In the genomic region with DNA sequence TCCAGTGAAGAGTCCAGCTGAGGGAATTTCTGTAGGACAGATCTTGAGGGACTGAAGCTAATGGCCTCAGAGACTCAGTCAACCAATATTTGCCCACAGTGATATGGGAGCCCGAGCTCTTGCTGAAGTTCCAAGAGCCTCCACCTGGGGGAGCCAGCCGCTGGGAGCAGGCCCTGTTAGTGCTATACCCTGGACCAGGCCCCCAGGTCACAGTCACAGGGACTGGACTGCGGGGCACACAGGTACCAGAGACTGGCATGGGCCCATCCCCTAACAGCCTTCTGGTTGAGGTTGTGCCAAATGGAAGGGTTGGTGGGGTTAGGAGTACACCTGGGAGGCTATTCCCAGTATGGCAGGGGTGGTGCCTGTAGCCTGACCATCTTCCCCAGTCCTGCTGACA, we compare ENCODE assay signal across 8 mouse cellular contexts. TPM values are rescaled to one million over a fixed set of nuclear protein-coding genes. Genes with fewer than 3 reads are reported as not detected.
A peak's percentile ranks its signal among the peaks of the same experiment; 100 is the strongest.
DNase-seq lines count a peak whose midpoint lies in the region; ATAC-seq and TF ChIP-seq lines count a peak whose summit lies in the region.

No protein-coding gene starts in this region.

- no peak overlapping the region for H3K27ac ChIP-seq in embryonic facial prominence, embryonic 12.5 days
- H3K27ac ChIP-seq in heart, embryonic 14.5 days (replicated peaks in 1 of 2; ENCODE audit: control insufficient read depth in 1 of 2, insufficient read depth in 1 of 2, low read depth in 2 of 2, low read length in 2 of 2), result no peak overlapping the region
- no peak overlapping the region for H3K27ac ChIP-seq in liver, postnatal 0 days (ENCODE audit: low read depth)
- peak overlapping the region; percentile 93; the same call in 1 of the 2 replicates for H3K27ac ChIP-seq in neural tube, embryonic 15.5 days (replicated peaks)

- 20% methylated on average over 3 of the region's 3 CpGs for WGBS in embryonic facial prominence, embryonic 12.5 days
- WGBS in heart, embryonic 14.5 days, result 18% methylated on average over 3 of the region's 3 CpGs
- 10% methylated on average over 3 of the region's 3 CpGs for WGBS in liver, postnatal 0 days (ENCODE audit: insufficient replicate concordance)
- WGBS in neural tube, embryonic 15.5 days, result 17% methylated on average over 3 of the region's 3 CpGs

- no peak overlapping the region for H3K9ac ChIP-seq in embryonic facial prominence, embryonic 12.5 days
- no peak overlapping the region for H3K9ac ChIP-seq in heart, embryonic 14.5 days (ENCODE audit: low read length)
- H3K9ac ChIP-seq in liver, postnatal 0 days (replicated peaks), result no peak overlapping the region
- peak overlapping the region; percentile 14; the same call in 1 of the 2 replicates for H3K9ac ChIP-seq in neural tube, embryonic 15.5 days (replicated peaks)

- H3K4me3 ChIP-seq in E14TG2a.4 (replicated peaks; ENCODE audit: low read length), result peak overlapping the region; percentile 84
- H3K4me3 ChIP-seq in embryonic facial prominence, embryonic 12.5 days, result no peak overlapping the region
- no peak overlapping the region for H3K4me3 ChIP-seq in heart, embryonic 14.5 days (ENCODE audit: control insufficient read depth in 1 of 2, insufficient read depth in 1 of 2, low read depth in 1 of 2, low read length in 2 of 2)
- H3K4me3 ChIP-seq in liver, postnatal 0 days (ENCODE audit: low read depth, low read length), result no peak overlapping the region
- H3K4me3 ChIP-seq in neural tube, embryonic 15.5 days (replicated peaks), result no peak overlapping the region; the same call in 1 of the 2 replicates

- ATAC-seq in embryonic facial prominence, embryonic 12.5 days (ENCODE audit: insufficient number of reproducible peaks, insufficient read depth, low FRiP score, low TSS enrichment), result 0 out of 2 replicates have a peak, but pooled peaks have one; percentile 17
- peak; percentile 28; the same call in 1 of the 2 replicates for ATAC-seq in heart, embryonic 14.5 days (ENCODE audit: insufficient number of reproducible peaks, insufficient read depth, low FRiP score, low read depth)
- ATAC-seq in liver, postnatal 0 days, result peak; percentile 78
- peak; percentile 12; the same call in 1 of the 2 replicates for ATAC-seq in neural tube, embryonic 15.5 days (ENCODE audit: low FRiP score)

- no peak for TF ChIP-seq EP300 in liver, postnatal 0 days (IDR thresholded peaks at IDR 0.05; ENCODE audit: low read depth)

- DNase-seq in adrenal gland, postnatal 36 days, result peak; percentile 85 to 90
- DNase-seq in kidney, postnatal 10 days, result peak; percentile 88
- peak; percentile 92 for DNase-seq in liver, postnatal 0 days
- peak; percentile 73 for DNase-seq in thymus, postnatal 14 days

- peaks cover 91% of the 10 kb centered on the region for H3K4me1 ChIP-seq in E14TG2a.4 (replicated peaks; ENCODE audit: low read depth, low read length)
- peaks cover 39% of the 10 kb centered on the region for H3K4me1 ChIP-seq in embryonic facial prominence, embryonic 12.5 days
- H3K4me1 ChIP-seq in heart, embryonic 14.5 days (ENCODE audit: control insufficient read depth in 2 of 2, insufficient read depth in 2 of 2, low read length in 2 of 2), result peaks cover 35 to 53% of the 10 kb centered on the region in 2 experiments
- peaks cover 27% of the 10 kb centered on the region for H3K4me1 ChIP-seq in liver, postnatal 0 days (ENCODE audit: insufficient read depth)
- peaks cover 39% of the 10 kb centered on the region for H3K4me1 ChIP-seq in neural tube, embryonic 15.5 days

- peak; percentile 98 for TF ChIP-seq CTCF in E14TG2a.4 (conservative IDR thresholded peaks at IDR 0.05; ENCODE audit: low read length)
- TF ChIP-seq CTCF in liver, postnatal 0 days (IDR thresholded peaks at IDR 0.05; ENCODE audit: low read depth), result peak; percentile 91

- H3K4me2 ChIP-seq in embryonic facial prominence, embryonic 12.5 days (replicated peaks), result peak overlapping the region; percentile 97; the same call in 1 of the 2 replicates
- H3K4me2 ChIP-seq in heart, embryonic 14.5 days (ENCODE audit: low read length), result no peak overlapping the region
- H3K4me2 ChIP-seq in liver, postnatal 0 days (ENCODE audit: low read depth, low read length), result no peak overlapping the region
- H3K4me2 ChIP-seq in neural tube, embryonic 15.5 days, result peak overlapping the region; percentile 98; the same call in 1 of the 2 replicates

- peaks cover 45% of the 10 kb centered on the region for H3K36me3 ChIP-seq in E14TG2a.4 (ENCODE audit: insufficient read depth, low read length)
- peaks cover 47% of the 10 kb centered on the region for H3K36me3 ChIP-seq in embryonic facial prominence, embryonic 12.5 days
- peaks cover 45% of the 10 kb centered on the region for H3K36me3 ChIP-seq in heart, embryonic 14.5 days (ENCODE audit: control insufficient read depth, insufficient read depth, low read length)
- H3K36me3 ChIP-seq in liver, postnatal 0 days (replicated peaks; ENCODE audit: insufficient read depth, low read length), result peaks cover 44% of the 10 kb centered on the region
- peaks cover 44% of the 10 kb centered on the region for H3K36me3 ChIP-seq in neural tube, embryonic 15.5 days

- peaks cover 35% of the 10 kb centered on the region for H3K27me3 ChIP-seq in E14TG2a.4 (ENCODE audit: insufficient read depth, low read length)
- H3K27me3 ChIP-seq in embryonic facial prominence, embryonic 12.5 days, result peaks cover 46% of the 10 kb centered on the region
- H3K27me3 ChIP-seq in heart, embryonic 14.5 days (ENCODE audit: control insufficient read depth, insufficient read depth, low read length), result no peaks in the 10 kb centered on the region
- H3K27me3 ChIP-seq in liver, postnatal 0 days (ENCODE audit: insufficient read depth, low read length), result peaks cover 32% of the 10 kb centered on the region
- peaks cover 19% of the 10 kb centered on the region for H3K27me3 ChIP-seq in neural tube, embryonic 15.5 days (replicated peaks)

- no peaks in the 10 kb centered on the region for H3K9me3 ChIP-seq in E14TG2a.4 (ENCODE audit: low read length)
- H3K9me3 ChIP-seq in embryonic facial prominence, embryonic 12.5 days, result no peaks in the 10 kb centered on the region
- no peaks in the 10 kb centered on the region for H3K9me3 ChIP-seq in heart, embryonic 14.5 days (ENCODE audit: control insufficient read depth, low read length)
- H3K9me3 ChIP-seq in liver, postnatal 0 days (ENCODE audit: low read length), result no peaks in the 10 kb centered on the region
- H3K9me3 ChIP-seq in neural tube, embryonic 15.5 days (replicated peaks), result no peaks in the 10 kb centered on the region

RNA-seq across cellular contexts. Expression of a gene that starts 0.9 kb away (rescaled TPM):
- under 1 TPM; 0.40 to 0.83 TPM for total RNA-seq in adrenal gland, postnatal 36 days (2021)
- not detected in 2 replicates for polyA plus RNA-seq in embryonic facial prominence, embryonic 12.5 days (2016; fragmentation: Nextera tagmentation; extraction: Ambion mirVana)
- polyA plus RNA-seq in heart, embryonic 14.5 days (2014; fragmentation: Nextera tagmentation; extraction: Ambion mirVana), result 0.12 TPM in 1 of 2 replicates, not detected in the other
- 0.06 TPM in 1 of 2 replicates, not detected in the other for polyA plus RNA-seq in liver, postnatal 0 days (2015; fragmentation: Nextera tagmentation; extraction: Ambion mirVana)
- not detected in 2 replicates for polyA plus RNA-seq in neural tube, embryonic 15.5 days (2015; fragmentation: Nextera tagmentation; extraction: Ambion mirVana)

RNA-seq across cellular contexts. Expression of a gene that starts 7.4 kb away (rescaled TPM):
- 1 to 10 TPM; 4.7 to 7.2 TPM for total RNA-seq in adrenal gland, postnatal 36 days (2021)
- polyA plus RNA-seq in embryonic facial prominence, embryonic 12.5 days (2016; fragmentation: Nextera tagmentation; extraction: Ambion mirVana), result 1.6 and 1.8 TPM in 2 replicates
- 5.5 and 5.6 TPM in 2 replicates for polyA plus RNA-seq in heart, embryonic 14.5 days (2014; fragmentation: Nextera tagmentation; extraction: Ambion mirVana)
- polyA plus RNA-seq in liver, postnatal 0 days (2015; fragmentation: Nextera tagmentation; extraction: Ambion mirVana), result 1.6 TPM in 1 of 2 replicates, not detected in the other
- polyA plus RNA-seq in neural tube, embryonic 15.5 days (2015; fragmentation: Nextera tagmentation; extraction: Ambion mirVana), result 1.2 and 2.5 TPM in 2 replicates

RNA-seq across cellular contexts. Expression of a gene that starts 7.5 kb away (rescaled TPM):
- 10 to 100 TPM; 84.6 to 86.8 TPM for total RNA-seq in adrenal gland, postnatal 36 days (2021)
- polyA plus RNA-seq in embryonic facial prominence, embryonic 12.5 days (2016; fragmentation: Nextera tagmentation; extraction: Ambion mirVana), result 132 and 142 TPM in 2 replicates
- 71.1 and 75.4 TPM in 2 replicates for polyA plus RNA-seq in heart, embryonic 14.5 days (2014; fragmentation: Nextera tagmentation; extraction: Ambion mirVana)
- 42.0 and 43.7 TPM in 2 replicates for polyA plus RNA-seq in liver, postnatal 0 days (2015; fragmentation: Nextera tagmentation; extraction: Ambion mirVana)
- polyA plus RNA-seq in neural tube, embryonic 15.5 days (2015; fragmentation: Nextera tagmentation; extraction: Ambion mirVana), result 135 and 146 TPM in 2 replicates

RNA-seq across cellular contexts. Expression of a gene that starts 7.9 kb away (rescaled TPM):
- total RNA-seq in adrenal gland, postnatal 36 days (2021), result 10 to 100 TPM; 51.4 to 55.6 TPM
- 64.8 and 71.7 TPM in 2 replicates for polyA plus RNA-seq in embryonic facial prominence, embryonic 12.5 days (2016; fragmentation: Nextera tagmentation; extraction: Ambion mirVana)
- polyA plus RNA-seq in heart, embryonic 14.5 days (2014; fragmentation: Nextera tagmentation; extraction: Ambion mirVana), result 49.2 and 51.0 TPM in 2 replicates
- 20.9 and 22.2 TPM in 2 replicates for polyA plus RNA-seq in liver, postnatal 0 days (2015; fragmentation: Nextera tagmentation; extraction: Ambion mirVana)
- 53.3 and 59.8 TPM in 2 replicates for polyA plus RNA-seq in neural tube, embryonic 15.5 days (2015; fragmentation: Nextera tagmentation; extraction: Ambion mirVana)

RNA-seq across cellular contexts. Expression of a gene that starts 20.5 kb away (rescaled TPM):
- 1,000 to 10,000 TPM in 1 of 2 experiments, 100 to 1,000 TPM in 1; 923 to 1,039 TPM for total RNA-seq in adrenal gland, postnatal 36 days (2021)
- polyA plus RNA-seq in embryonic facial prominence, embryonic 12.5 days (2016; fragmentation: Nextera tagmentation; extraction: Ambion mirVana), result 1,786 and 1,871 TPM in 2 replicates
- polyA plus RNA-seq in heart, embryonic 14.5 days (2014; fragmentation: Nextera tagmentation; extraction: Ambion mirVana), result 2,025 and 2,172 TPM in 2 replicates
- polyA plus RNA-seq in liver, postnatal 0 days (2015; fragmentation: Nextera tagmentation; extraction: Ambion mirVana), result 1,017 and 1,029 TPM in 2 replicates
- polyA plus RNA-seq in neural tube, embryonic 15.5 days (2015; fragmentation: Nextera tagmentation; extraction: Ambion mirVana), result 1,221 and 1,325 TPM in 2 replicates

Comparison
In these comparisons a context has a peak if more than half of its experiments do, and no peak if none do; other contexts are left out.
1. ATAC-seq: peak in every context shown above with its lines; median percentile 78 in liver, postnatal 0 days; 28 in heart, embryonic 14.5 days; 17 in embryonic facial prominence, embryonic 12.5 days; 12 in neural tube, embryonic 15.5 days.
2. H3K4me2 ChIP-seq: peak in embryonic facial prominence, embryonic 12.5 days (single experiment) and neural tube, embryonic 15.5 days (single experiment); none in heart, embryonic 14.5 days (single experiment) and liver, postnatal 0 days (single experiment).
3. Peak in every context shown above with its lines, with median percentiles within 50 percentile points of each other: DNase-seq.